Mouse (Mus musculus): ENCODE results near the gene Chka. TPM values are rescaled to one million over a fixed set of nuclear protein-coding genes. Genes with fewer than 3 reads are reported as not detected.

The Chka gene
- total RNA-seq, 2 experiments from 2014 or later: 11.8 to 15.5 TPM

Other genes starting within 250 kb of the Chka start
- 10 to 100 TPM; 46.5 to 49.3 TPM for gene Lrp5, start 165.2 kb upstream of the Chka start, total RNA-seq (2021)
- gene 1810055G02Rik, start 143.5 kb upstream of the Chka start, total RNA-seq (2021): 1 to 10 TPM; 5.5 to 8.3 TPM
- 10 to 100 TPM; 27.2 to 29.3 TPM for gene Kmt5b, start 84.4 kb upstream of the Chka start, total RNA-seq (2021)
- gene Tcirg1, start 55.4 kb downstream of the Chka start, total RNA-seq (2021): 1 to 10 TPM; 8.0 to 9.2 TPM
- gene Ndufs8, start 61.0 kb downstream of the Chka start, total RNA-seq (2021): 100 to 1,000 TPM; 489 to 502 TPM
- gene Aldh3b1, start 78.0 kb downstream of the Chka start, total RNA-seq (2021): 1 to 10 TPM; 1.3 to 2.0 TPM
- 10 to 100 TPM; 17.7 to 23.9 TPM for gene Unc93b1, start 83.4 kb downstream of the Chka start, total RNA-seq (2021)
- gene Aldh3b3, start 106.9 kb downstream of the Chka start, total RNA-seq (2021): under 1 TPM; 0.28 to 0.30 TPM
- under 1 TPM; 0.22 to 0.98 TPM for gene Aldh3b2, start 120.6 kb downstream of the Chka start, total RNA-seq (2021)
- gene Acy3, start 134.8 kb downstream of the Chka start, total RNA-seq (2021): 10 to 100 TPM; 24.3 to 28.5 TPM
- not detected for gene Tbx10, start 141.0 kb downstream of the Chka start, total RNA-seq (2021)
- 100 to 1,000 TPM; 162 to 166 TPM for gene Nudt8, start 148.8 kb downstream of the Chka start, total RNA-seq (2021)
- gene Gm49405, start 148.9 kb downstream of the Chka start, total RNA-seq (2021): 1 to 10 TPM in 1 of 2 experiments, under 1 TPM in 1; 0.84 to 1.1 TPM
- gene Doc2g, start 151.5 kb downstream of the Chka start, total RNA-seq (2021): 100 to 1,000 TPM; 241 to 281 TPM
- gene Ndufv1, start 161.0 kb downstream of the Chka start, total RNA-seq (2021): 1,000 to 10,000 TPM; 1,128 to 1,150 TPM
- 100 to 1,000 TPM; 350 to 400 TPM for gene Gstp1, start 186.2 kb downstream of the Chka start, total RNA-seq (2021)
- 100 to 1,000 TPM; 123 to 134 TPM for gene Gstp2, start 194.2 kb downstream of the Chka start, total RNA-seq (2021)
- gene Gstp3, start 207.8 kb downstream of the Chka start, total RNA-seq (2021): not detected
- gene Cabp2, start 229.8 kb downstream of the Chka start, total RNA-seq (2021): not detected
- 10 to 100 TPM; 34.5 to 37.8 TPM for gene Cdk2ap2, start 245.4 kb downstream of the Chka start, total RNA-seq (2021)
- 10 to 100 TPM; 16.1 to 21.2 TPM for gene Pitpnm1, start 248.2 kb downstream of the Chka start, total RNA-seq (2021)